Mouse (Mus musculus): ENCODE data around the gene Gm21987. TPM values are rescaled to one million over a fixed set of nuclear protein-coding genes. Genes with fewer than 3 reads are reported as not detected.

Gene Gm21987
- polyA plus RNA-seq, 1 experiment from 2014 or later: not detected

DNA sequence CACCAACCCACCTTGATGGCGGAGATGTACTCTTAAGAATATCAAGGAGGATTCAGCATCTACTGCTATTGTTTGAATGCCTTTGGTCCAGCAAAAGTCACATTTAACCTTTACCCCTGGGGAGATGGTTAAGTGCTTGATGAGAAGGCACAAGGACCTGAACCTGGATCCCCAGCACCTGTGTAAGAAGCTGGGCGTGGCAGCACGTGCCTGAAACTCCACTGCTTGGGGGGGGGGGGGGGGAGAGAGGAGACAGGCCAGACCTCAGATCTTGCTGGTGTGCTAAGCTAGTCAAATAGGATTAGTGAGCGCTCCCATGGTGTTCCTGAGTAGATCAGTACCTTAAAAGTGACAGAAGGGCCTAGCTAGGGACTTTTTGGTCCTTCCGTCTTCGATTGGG is 54.6 kb downstream of the Gm21987 start:
- Histone ChIP-seq H3K27me3 (ENCODE audit: control insufficient read depth, insufficient read depth, low read depth, low read length) (no peaks in the 10 kb centered on the region), H3K4me1 (ENCODE audit: control insufficient read depth, low read depth, low read length) (peaks cover 13% of the 10 kb centered on the region), H3K4me2 (ENCODE audit: low read depth, low read length) (no peak overlapping the region), H3K4me3 (ENCODE audit: low read depth, low read length) (no peak overlapping the region), H3K9me3 (replicated peaks; ENCODE audit: control insufficient read depth, low read length) (no peaks in the 10 kb centered on the region), H3K27ac (ENCODE audit: low read length) (no peak overlapping the region), H3K9ac (ENCODE audit: low read depth, low read length) (no peak overlapping the region), H3K36me3 (ENCODE audit: control insufficient read depth, insufficient read depth) (no peaks in the 10 kb centered on the region)
- WGBS (ENCODE audit: insufficient replicate concordance): 71% methylated on average over 6 of the region's 6 CpGs
- no peak for ATAC-seq (ENCODE audit: low read depth)

DNA sequence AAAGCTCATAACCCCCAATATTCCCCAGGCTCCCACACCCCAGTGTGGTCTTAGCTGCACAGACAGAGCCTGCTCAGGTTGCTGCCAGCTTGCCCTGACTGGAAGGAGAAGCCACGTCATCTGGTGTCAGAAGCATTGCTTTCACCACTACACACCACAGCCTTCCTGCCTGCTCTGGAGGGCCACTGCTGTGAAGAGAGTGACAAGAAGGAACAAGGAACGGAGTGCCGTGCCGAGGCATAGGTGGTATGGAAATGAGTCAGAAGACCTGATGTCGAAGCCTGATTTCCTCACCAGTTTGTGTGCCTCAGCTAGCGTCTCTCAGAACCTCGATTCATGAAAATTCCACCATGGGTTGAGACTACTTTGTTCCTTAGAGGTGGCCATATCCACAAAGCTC is 56.8 kb downstream of the Gm21987 start:
- Histone ChIP-seq H3K4me3 (ENCODE audit: low read depth, low read length) (no peak overlapping the region), H3K9me3 (replicated peaks; ENCODE audit: control insufficient read depth, low read length) (no peaks in the 10 kb centered on the region), H3K27ac (ENCODE audit: low read length) (no peak overlapping the region), H3K27me3 (ENCODE audit: control insufficient read depth, insufficient read depth, low read depth, low read length) (no peaks in the 10 kb centered on the region), H3K4me1 (ENCODE audit: control insufficient read depth, low read depth, low read length) (peaks cover 16% of the 10 kb centered on the region), H3K9ac (ENCODE audit: low read depth, low read length) (no peak overlapping the region), H3K36me3 (ENCODE audit: control insufficient read depth, insufficient read depth) (no peaks in the 10 kb centered on the region), H3K4me2 (ENCODE audit: low read depth, low read length) (no peak overlapping the region)
- WGBS (ENCODE audit: insufficient replicate concordance): 26% methylated on average over 7 of the region's 7 CpGs
- ATAC-seq (ENCODE audit: low read depth): no peak

DNA sequence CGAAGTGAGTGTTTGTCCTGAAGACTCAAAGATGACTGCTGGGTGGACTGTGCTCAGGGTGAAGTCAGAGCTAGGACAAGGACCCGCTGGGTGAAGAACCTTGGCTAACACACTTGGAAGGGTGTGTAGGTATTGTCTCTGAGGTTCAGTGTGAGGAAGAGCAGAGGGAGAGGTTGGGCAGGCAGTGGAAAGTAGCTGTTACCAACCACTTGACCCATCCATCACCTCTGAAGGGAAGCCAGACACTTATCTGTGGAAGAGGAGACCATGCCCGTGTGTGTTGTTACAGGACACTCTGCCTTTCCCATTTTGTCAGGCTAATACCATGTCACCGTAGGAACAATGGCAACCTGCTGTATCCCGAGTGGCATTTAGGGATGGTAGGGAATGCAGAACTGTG is 59.5 kb downstream of the Gm21987 start:
- Histone ChIP-seq H3K36me3 (ENCODE audit: control insufficient read depth, insufficient read depth) (no peaks in the 10 kb centered on the region), H3K4me1 (ENCODE audit: control insufficient read depth, low read depth, low read length) (peaks cover 5% of the 10 kb centered on the region), H3K9me3 (replicated peaks; ENCODE audit: control insufficient read depth, low read length) (no peaks in the 10 kb centered on the region), H3K4me2 (ENCODE audit: low read depth, low read length) (no peak overlapping the region), H3K27me3 (ENCODE audit: control insufficient read depth, insufficient read depth, low read depth, low read length) (no peaks in the 10 kb centered on the region), H3K9ac (ENCODE audit: low read depth, low read length) (no peak overlapping the region), H3K27ac (ENCODE audit: low read length) (no peak overlapping the region), H3K4me3 (ENCODE audit: low read depth, low read length) (no peak overlapping the region)
- 66% methylated on average over 5 of the region's 5 CpGs for WGBS (ENCODE audit: insufficient replicate concordance)
- no peak for ATAC-seq (ENCODE audit: low read depth)

DNA sequence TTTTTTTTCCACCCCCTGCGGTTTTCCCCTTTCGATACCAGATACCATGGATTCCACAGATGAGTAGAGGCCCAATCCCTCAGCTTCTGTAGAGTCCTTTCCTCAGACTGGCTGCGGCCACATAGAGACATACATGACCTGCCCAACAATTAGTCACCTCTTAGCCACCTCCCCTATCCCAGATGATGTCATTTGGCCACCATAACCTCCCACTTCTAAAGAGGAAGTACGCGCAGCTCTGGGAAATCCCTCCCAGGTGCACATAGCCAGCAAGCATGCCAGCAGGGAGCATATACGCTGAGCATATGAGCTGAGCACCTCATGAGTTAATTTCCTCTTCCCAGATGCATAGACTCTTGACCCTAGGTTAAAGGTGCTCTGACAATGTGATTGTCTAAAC is 59.9 kb downstream of the Gm21987 start:
- no peaks in the 10 kb centered on the region for H3K9me3 ChIP-seq (replicated peaks; ENCODE audit: control insufficient read depth, low read length)
- no peaks in the 10 kb centered on the region for H3K27me3 ChIP-seq (ENCODE audit: control insufficient read depth, insufficient read depth, low read depth, low read length)
- no peak overlapping the region for H3K4me3 ChIP-seq (ENCODE audit: low read depth, low read length)
- WGBS (ENCODE audit: insufficient replicate concordance): 74% methylated on average over 6 of the region's 6 CpGs
- peaks cover 5% of the 10 kb centered on the region for H3K4me1 ChIP-seq (ENCODE audit: control insufficient read depth, low read depth, low read length)
- H3K9ac ChIP-seq (ENCODE audit: low read depth, low read length): no peak overlapping the region
- H3K27ac ChIP-seq (ENCODE audit: low read length): no peak overlapping the region
- peak; percentile 45; the same call in 1 of the 2 replicates for ATAC-seq (ENCODE audit: low read depth)
- no peaks in the 10 kb centered on the region for H3K36me3 ChIP-seq (ENCODE audit: control insufficient read depth, insufficient read depth)
- no peak overlapping the region for H3K4me2 ChIP-seq (ENCODE audit: low read depth, low read length)

DNA sequence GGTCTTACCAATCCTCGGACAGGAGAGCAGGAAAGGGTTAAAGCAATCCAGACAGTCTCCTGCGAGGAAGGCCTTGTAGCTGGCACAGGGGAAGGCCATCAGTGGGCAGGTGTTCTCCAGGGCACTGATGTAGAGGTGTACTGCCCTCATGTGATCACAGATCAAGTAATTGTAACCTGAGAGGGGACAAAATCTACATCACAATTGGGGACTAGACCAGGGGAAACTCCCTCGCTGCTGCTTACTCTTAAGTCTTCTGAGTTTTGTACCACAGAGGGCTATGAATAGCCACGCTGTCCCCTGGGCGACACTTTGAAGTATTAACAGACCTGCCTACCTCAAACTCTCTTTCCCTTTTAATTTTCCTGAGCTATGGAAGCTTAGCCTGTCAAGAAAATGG is 60.7 kb downstream of the Gm21987 start:
- Histone ChIP-seq H3K9me3 (replicated peaks; ENCODE audit: control insufficient read depth, low read length) (no peaks in the 10 kb centered on the region), H3K27ac (ENCODE audit: low read length) (no peak overlapping the region), H3K9ac (ENCODE audit: low read depth, low read length) (no peak overlapping the region), H3K4me1 (ENCODE audit: control insufficient read depth, low read depth, low read length) (peaks cover 5% of the 10 kb centered on the region), H3K27me3 (ENCODE audit: control insufficient read depth, insufficient read depth, low read depth, low read length) (no peaks in the 10 kb centered on the region), H3K4me2 (ENCODE audit: low read depth, low read length) (no peak overlapping the region), H3K4me3 (ENCODE audit: low read depth, low read length) (no peak overlapping the region), H3K36me3 (ENCODE audit: control insufficient read depth, insufficient read depth) (no peaks in the 10 kb centered on the region)
- WGBS (ENCODE audit: insufficient replicate concordance): 50% methylated on average over 5 of the region's 5 CpGs
- no peak for ATAC-seq (ENCODE audit: low read depth)

DNA sequence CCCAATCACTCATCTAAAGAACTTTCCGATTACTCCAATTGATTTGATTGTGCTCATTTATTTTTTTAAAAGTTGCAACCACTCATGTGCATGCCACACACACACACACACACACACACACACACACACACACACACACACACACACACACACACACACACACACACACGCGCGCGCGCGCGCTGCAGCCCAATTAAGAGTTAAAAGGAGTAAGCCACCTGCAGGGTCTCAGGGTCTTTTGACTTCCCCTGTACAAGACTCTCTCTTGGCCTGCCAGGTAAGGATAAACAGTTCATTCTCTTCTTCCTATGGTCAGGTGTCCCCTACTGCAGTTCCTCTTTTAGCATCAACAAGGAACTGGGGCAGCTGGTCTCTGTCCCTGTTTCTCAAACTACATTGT is 61.6 kb downstream of the Gm21987 start:
- ATAC-seq (ENCODE audit: low read depth): no peak

More for the DNA sequence above, 61.6 kb downstream of the Gm21987 start:
- Histone ChIP-seq H3K9me3 (replicated peaks; ENCODE audit: control insufficient read depth, low read length) (no peaks in the 10 kb centered on the region), H3K4me1 (ENCODE audit: control insufficient read depth, low read depth, low read length) (peaks cover 5% of the 10 kb centered on the region), H3K9ac (ENCODE audit: low read depth, low read length) (no peak overlapping the region), H3K27me3 (ENCODE audit: control insufficient read depth, insufficient read depth, low read depth, low read length) (no peaks in the 10 kb centered on the region), H3K4me3 (ENCODE audit: low read depth, low read length) (no peak overlapping the region), H3K36me3 (ENCODE audit: control insufficient read depth, insufficient read depth) (no peaks in the 10 kb centered on the region), H3K27ac (ENCODE audit: low read length) (no peak overlapping the region), H3K4me2 (ENCODE audit: low read depth, low read length) (no peak overlapping the region)
- 93% methylated on average over 8 of the region's 8 CpGs for WGBS (ENCODE audit: insufficient replicate concordance)

Other genes starting within 250 kb of the Gm21987 start
- 6.9 TPM in 2 replicates for gene Nr1i2, start 52.2 kb upstream of the Gm21987 start, polyA plus RNA-seq (2015; fragmentation: Nextera tagmentation; extraction: Ambion mirVana)
- gene Maats1, start 4.9 kb upstream of the Gm21987 start, polyA plus RNA-seq (2015; fragmentation: Nextera tagmentation; extraction: Ambion mirVana): 0.06 TPM in 1 of 2 replicates, not detected in the other
- 209 and 258 TPM in 2 replicates for gene Cox17, start within 50 bp of the Gm21987 start, polyA plus RNA-seq (2015; fragmentation: Nextera tagmentation; extraction: Ambion mirVana)
- 21.8 and 26.4 TPM in 2 replicates for gene Popdc2, start 15.2 kb downstream of the Gm21987 start, polyA plus RNA-seq (2015; fragmentation: Nextera tagmentation; extraction: Ambion mirVana)
- gene Pla1a, start 86.1 kb downstream of the Gm21987 start, polyA plus RNA-seq (2015; fragmentation: Nextera tagmentation; extraction: Ambion mirVana): 34.8 and 40.4 TPM in 2 replicates
- gene Adprh, start 105.7 kb downstream of the Gm21987 start, polyA plus RNA-seq (2015; fragmentation: Nextera tagmentation; extraction: Ambion mirVana): 28.8 and 31.0 TPM in 2 replicates
- gene Cd80, start 108.5 kb downstream of the Gm21987 start, polyA plus RNA-seq (2015; fragmentation: Nextera tagmentation; extraction: Ambion mirVana): 0.21 and 0.27 TPM in 2 replicates
- gene Timmdc1, start 175.6 kb downstream of the Gm21987 start, polyA plus RNA-seq (2015; fragmentation: Nextera tagmentation; extraction: Ambion mirVana): 10.6 and 11.2 TPM in 2 replicates
- 6.5 and 7.2 TPM in 2 replicates for gene Poglut1, start 203.2 kb downstream of the Gm21987 start, polyA plus RNA-seq (2015; fragmentation: Nextera tagmentation; extraction: Ambion mirVana)
- 31.0 and 34.5 TPM in 2 replicates for gene Tmem39a, start 211.7 kb downstream of the Gm21987 start, polyA plus RNA-seq (2015; fragmentation: Nextera tagmentation; extraction: Ambion mirVana)